Mouse (Mus musculus): ENCODE measurements around the gene Csdc2.
"Not testable (repeated sequence)": the region's sequence is repeated elsewhere in the genome, so short reads cannot be mapped to it uniquely, and the experiment has no call there.

- not testable (repeated sequence) for TF ChIP-seq POLR2A (IDR thresholded peaks at IDR 0.05; ENCODE audit: control insufficient read depth, low read depth, low read length); CTCF (IDR thresholded peaks at IDR 0.05; ENCODE audit: control insufficient read depth, insufficient read depth, insufficient replicate concordance, low read depth, low read length)
Measured at GRCm38 (mm10) chr15:81969635-81970034, 33.1 kb downstream of the Csdc2 start.
